Mouse (Mus musculus): ENCODE results near the gene Aldh16a1.
"Not testable (repeated sequence)": the region's sequence is repeated elsewhere in the genome, so short reads cannot be mapped to it uniquely, and the experiment has no call there.

Gene Aldh16a1

GRCm38 (mm10) chr7:45117566-45117965 lies 36.8 kb downstream of the Aldh16a1 start:
- no peak for DNase-seq (ENCODE audit: low read depth, low spot score)

- no peak for DNase-seq (ENCODE audit: low read depth, low spot score)
Observed at GRCm38 (mm10) chr7:45113476-45113875, 40.9 kb downstream of the Aldh16a1 start.

GRCm38 (mm10) chr7:45112529-45112928 lies 41.9 kb downstream of the Aldh16a1 start:
- no peak for DNase-seq (ENCODE audit: low read depth, low spot score)

- no peak for DNase-seq (ENCODE audit: low read depth, low spot score)
Observed at GRCm38 (mm10) chr7:45111940-45112339, 42.4 kb downstream of the Aldh16a1 start.

GRCm38 (mm10) chr7:45110089-45110488 lies 44.3 kb downstream of the Aldh16a1 start:
- DNase-seq (ENCODE audit: low read depth, low spot score), result not testable (repeated sequence)

DNA sequence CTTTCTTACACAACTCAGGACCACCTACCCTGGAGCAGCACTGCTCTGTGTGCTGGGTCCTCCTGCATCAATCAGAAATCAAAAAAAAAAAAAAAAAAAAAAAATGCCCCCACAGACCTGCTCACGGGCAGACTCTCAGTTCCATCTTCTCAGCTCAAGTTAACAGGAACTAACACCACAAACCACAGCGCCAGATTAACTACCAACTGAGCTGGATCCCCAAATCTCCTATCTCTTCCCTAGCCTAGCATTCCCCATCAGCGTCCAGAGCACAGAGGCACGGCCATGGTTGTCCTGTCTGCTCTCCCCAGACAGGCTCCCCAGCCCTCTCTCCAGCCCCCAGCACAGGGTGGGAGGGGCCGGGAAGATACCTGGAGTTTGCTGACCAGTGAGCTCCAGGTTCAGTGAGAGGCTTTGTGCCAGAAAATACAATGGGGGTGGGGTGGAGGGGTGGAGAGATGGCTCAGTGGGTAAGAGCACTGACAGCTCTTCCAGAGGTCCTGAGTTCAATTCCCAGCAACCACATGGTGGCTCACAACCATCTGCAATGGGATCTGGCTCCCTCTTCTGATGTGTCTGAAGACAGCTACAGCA lies 47.2 kb downstream of the Aldh16a1 start:
- no peak for DNase-seq (ENCODE audit: low read depth, low spot score)

- no peak for DNase-seq (ENCODE audit: low read depth, low spot score)
Observed at GRCm38 (mm10) chr7:45106441-45106840, 47.9 kb downstream of the Aldh16a1 start.

DNA sequence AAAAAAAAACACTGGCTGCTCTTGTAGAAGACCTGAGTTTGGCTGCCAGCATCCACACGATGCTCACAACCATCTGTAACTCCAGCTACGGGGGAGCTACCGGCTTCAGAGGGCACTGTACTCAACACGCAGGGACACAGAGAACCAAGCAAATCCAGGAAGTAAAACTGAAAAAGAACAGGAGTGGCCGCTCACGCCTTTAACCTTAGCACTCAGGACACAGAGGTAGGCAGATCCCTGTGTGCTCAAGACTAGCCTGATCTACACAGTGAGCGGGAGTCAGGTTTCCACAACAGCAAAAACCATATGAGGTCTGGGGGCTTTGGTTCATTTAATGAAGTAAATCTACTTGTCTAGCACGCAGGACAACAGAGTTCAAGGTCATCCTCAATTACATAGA lies 48.9 kb downstream of the Aldh16a1 start:
- DNase-seq (ENCODE audit: low read depth, low spot score), result no peak

DNA sequence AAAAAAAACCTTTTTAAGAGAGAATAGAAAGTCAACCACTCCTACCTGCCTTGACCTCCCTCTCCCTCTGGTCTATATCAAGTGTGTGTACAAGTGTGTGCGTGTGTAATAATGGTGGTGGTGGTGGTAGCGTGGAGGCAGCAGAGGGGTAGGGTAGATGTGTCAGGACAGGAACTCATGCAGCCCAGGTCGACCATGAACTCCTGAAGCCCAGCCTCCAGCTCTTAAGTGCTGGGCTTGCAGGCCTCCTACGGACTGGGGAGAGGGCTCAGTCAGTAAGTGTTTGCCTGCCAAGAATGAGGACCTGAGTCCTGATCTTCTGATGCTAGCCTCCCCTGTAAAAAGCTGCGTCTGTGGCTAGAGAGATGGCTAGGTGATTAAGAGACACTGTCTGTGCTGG lies 49.4 kb downstream of the Aldh16a1 start:
- DNase-seq (ENCODE audit: low read depth, low spot score), result no peak

DNA sequence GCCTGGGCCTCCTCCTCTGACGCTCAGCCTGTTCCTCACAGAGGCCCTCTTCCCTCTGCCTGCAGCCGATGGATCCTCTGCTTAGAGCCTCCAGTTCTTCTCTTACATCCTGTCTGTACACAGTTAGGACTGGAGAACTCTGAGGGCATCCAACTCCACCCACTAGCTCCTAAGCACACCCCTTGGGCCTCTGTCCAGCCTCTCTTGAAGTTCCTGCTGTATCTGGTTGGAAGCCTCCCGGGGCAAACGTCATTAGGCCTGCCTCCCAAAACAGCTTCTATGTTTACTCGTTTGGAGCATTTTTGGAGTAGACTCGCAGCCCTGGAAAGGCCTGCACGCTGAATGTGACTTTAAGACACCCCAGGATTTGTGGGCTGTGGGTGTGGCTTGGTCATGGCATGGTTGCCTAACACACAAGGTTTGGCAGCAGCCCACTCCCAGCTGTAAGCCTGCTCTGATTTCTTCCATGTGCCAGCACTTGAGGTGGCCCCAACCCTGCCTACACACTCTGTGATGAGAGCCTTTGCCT lies 50.7 kb downstream of the Aldh16a1 start, which contains the start of gene Fcgrt:
Gene Fcgrt (minus strand): TSS at position 200 of the 529 bp plus-strand sequence.
- no peak for DNase-seq (ENCODE audit: low read depth, low spot score)

DNA sequence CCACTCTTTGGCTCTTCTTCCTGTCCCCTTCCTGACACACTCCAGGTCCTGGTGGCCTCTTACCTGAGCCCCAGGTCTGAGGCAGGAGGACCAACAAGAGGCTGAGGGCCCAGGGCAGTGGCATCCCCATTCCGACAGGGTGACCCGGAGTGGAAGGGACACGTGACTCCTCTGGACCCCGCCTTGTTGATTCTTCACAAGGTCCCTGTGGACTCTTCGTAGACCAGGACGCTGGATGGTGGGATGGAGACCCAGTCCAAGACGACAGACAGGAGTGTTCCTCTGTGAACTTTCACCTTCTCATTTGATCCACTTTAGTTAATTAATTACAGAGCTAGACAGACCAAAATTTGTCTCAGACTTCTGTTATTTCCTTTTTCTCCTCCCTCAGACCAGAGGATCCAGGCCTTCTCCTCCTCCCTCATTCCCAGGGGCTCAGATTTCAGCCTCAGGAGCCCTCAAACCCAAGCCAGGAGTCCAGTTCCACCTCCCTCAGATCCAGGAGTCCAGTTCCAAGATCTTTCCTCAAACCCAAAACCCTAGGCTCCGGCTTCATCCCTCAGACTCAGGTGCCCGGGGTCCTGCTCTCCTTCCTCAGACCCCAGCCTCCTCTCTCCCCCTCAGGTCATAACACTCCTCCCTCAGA lies 51.3 kb downstream of the Aldh16a1 start:
- no peak for DNase-seq (ENCODE audit: low read depth, low spot score)

DNA sequence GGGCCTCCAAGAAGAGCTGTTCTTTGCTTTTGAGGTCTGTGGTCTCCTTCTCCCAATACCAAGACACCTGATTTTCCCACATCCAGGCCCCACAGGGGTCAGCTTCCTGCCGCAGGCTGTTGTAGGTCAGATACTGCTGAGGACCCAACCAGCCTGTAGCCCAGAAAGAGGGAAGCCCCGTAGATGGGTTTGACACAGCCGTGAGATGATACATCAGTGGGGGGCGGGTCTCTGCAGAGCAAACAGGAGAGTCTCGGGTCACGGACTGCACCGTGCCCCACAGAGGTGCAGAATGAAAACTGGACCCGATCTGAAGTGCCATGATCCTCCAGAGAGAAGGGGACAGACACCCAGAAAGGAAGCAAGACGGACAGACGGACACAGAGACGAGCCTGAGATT lies 51.9 kb downstream of the Aldh16a1 start:
- no peak for DNase-seq (ENCODE audit: low read depth, low spot score)

GRCm38 (mm10) chr7:45100046-45100445 lies 54.3 kb downstream of the Aldh16a1 start:
- no peak for DNase-seq (ENCODE audit: low read depth, low spot score)

DNA sequence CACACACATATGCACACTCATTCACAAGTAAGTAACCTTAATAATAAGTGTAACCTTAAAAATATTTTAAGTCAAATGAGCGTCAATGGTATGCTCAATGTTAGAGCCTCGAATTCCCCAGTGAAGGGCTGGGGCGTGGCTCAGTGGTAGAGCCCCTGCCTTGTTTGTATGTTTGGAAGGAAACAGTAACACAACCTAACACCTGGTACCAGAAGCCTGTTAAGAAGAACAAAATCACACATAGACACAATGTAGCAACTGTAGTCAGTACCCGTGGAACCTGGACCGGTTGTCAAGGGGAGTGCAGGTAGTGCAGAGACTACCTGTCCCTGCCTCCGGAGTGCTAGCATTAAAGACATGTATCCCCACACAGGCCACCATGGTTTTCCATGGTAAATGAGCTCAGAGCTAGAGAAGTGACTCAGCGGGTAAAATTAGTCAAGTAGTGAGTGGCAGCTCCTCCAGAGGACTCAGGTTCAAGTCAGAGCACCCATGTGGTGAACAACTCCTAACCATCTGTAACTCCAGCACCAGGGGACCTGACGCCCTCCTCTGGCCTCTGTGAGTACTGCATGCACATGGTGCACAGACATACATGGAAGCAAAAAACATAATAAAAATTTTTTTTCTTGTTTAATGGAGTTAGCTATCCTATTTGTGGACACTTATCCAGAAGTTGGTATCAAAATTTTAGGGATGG lies 55.7 kb downstream of the Aldh16a1 start:
- DNase-seq (ENCODE audit: low read depth, low spot score), result no peak

- DNase-seq (ENCODE audit: low read depth, low spot score), result no peak
Observed at GRCm38 (mm10) chr7:45097479-45097878, 56.9 kb downstream of the Aldh16a1 start.

GRCm38 (mm10) chr7:45095965-45096364 lies 58.4 kb downstream of the Aldh16a1 start:
- not testable (repeated sequence) for DNase-seq (ENCODE audit: low read depth, low spot score)

- no peak for DNase-seq (ENCODE audit: low read depth, low spot score)
Observed at GRCm38 (mm10) chr7:45095367-45095766, 59.0 kb downstream of the Aldh16a1 start.

GRCm38 (mm10) chr7:45094121-45094520 lies 60.3 kb downstream of the Aldh16a1 start:
- no peak for DNase-seq (ENCODE audit: low read depth, low spot score)

DNA sequence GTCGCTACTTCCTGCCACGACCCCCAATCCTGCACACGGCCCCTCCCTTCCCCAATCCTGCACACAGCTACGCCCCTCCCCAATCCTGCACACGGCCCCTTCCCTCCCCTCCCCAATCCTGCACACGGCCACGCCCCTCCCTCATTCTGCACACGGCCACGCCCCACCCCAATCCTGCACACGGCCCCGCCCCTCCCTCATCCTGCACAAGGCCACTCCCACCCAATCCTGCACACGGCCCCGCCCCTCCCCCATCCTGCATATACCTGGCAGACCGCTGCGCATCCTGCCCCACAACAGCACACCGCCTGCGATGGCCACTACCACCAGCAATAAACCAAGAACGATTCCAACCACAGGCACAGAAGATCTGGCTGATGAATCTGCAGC lies 60.9 kb downstream of the Aldh16a1 start:
- DNase-seq (ENCODE audit: low read depth, low spot score), result no peak

- no peak for DNase-seq (ENCODE audit: low read depth, low spot score)
Observed at GRCm38 (mm10) chr7:45092828-45093515, 61.4 kb downstream of the Aldh16a1 start.

GRCm38 (mm10) chr7:45092048-45092447 lies 62.3 kb downstream of the Aldh16a1 start, which contains the start of gene Rcn3:
Rcn3 (minus strand) TSS chr7:45092221.
- DNase-seq (ENCODE audit: low read depth, low spot score), result peak; percentile 62
